Mouse (Mus musculus): ENCODE measurements around the gene Minar1. TPM values are rescaled to one million over a fixed set of nuclear protein-coding genes. Genes with fewer than 3 reads are reported as not detected.

The Minar1 gene
- polyA plus RNA-seq (2017; shearing (Covaris generic)) = under 1 TPM in 1 of 2 experiments, not detected in 1; 0.12 TPM

GRCm38 (mm10) chr9:89623006-89623760 lies at the start of gene Minar1:
TSS of gene Minar1 (minus strand) at chr9:89623125.
- no peak for ATAC-seq

GRCm38 (mm10) chr9:89669878-89670277 lies 47.0 kb upstream of the Minar1 start:
- no peak for ATAC-seq

GRCm38 (mm10) chr9:89667306-89667942 lies 44.5 kb upstream of the Minar1 start:
- ATAC-seq = no peak

GRCm38 (mm10) chr9:89650913-89651312 lies 28.0 kb upstream of the Minar1 start:
- no peak for ATAC-seq

GRCm38 (mm10) chr9:89637453-89637852 lies 14.5 kb upstream of the Minar1 start:
- no peak for ATAC-seq

GRCm38 (mm10) chr9:89622296-89623005 lies 474 bp downstream of the Minar1 start:
- no peak for ATAC-seq

GRCm38 (mm10) chr9:89621750-89622149 lies 1.2 kb downstream of the Minar1 start:
- no peak for ATAC-seq

GRCm38 (mm10) chr9:89620347-89620746 lies 2.6 kb downstream of the Minar1 start:
- ATAC-seq = no peak

- ATAC-seq = no peak
Observed at GRCm38 (mm10) chr9:89616946-89617345, 6.0 kb downstream of the Minar1 start.

GRCm38 (mm10) chr9:89610592-89610991 lies 12.3 kb downstream of the Minar1 start:
- ATAC-seq = no peak

GRCm38 (mm10) chr9:89607321-89607720 lies 15.6 kb downstream of the Minar1 start:
- no peak for ATAC-seq

- ATAC-seq = no peak
Observed at GRCm38 (mm10) chr9:89606256-89606655, 16.7 kb downstream of the Minar1 start.

GRCm38 (mm10) chr9:89601891-89602290 lies 21.0 kb downstream of the Minar1 start:
- ATAC-seq = no peak

GRCm38 (mm10) chr9:89600677-89601076 lies 22.2 kb downstream of the Minar1 start:
- ATAC-seq = no peak

- ATAC-seq = no peak
Observed at GRCm38 (mm10) chr9:89597071-89597470, 25.9 kb downstream of the Minar1 start.

GRCm38 (mm10) chr9:89596392-89596791 lies 26.5 kb downstream of the Minar1 start:
- no peak for ATAC-seq

- ATAC-seq = no peak
Observed at GRCm38 (mm10) chr9:89592391-89592790, 30.5 kb downstream of the Minar1 start.

GRCm38 (mm10) chr9:89578422-89578821 lies 44.5 kb downstream of the Minar1 start:
- ATAC-seq = no peak

- no peak for ATAC-seq
Observed at GRCm38 (mm10) chr9:89552663-89553062, 70.3 kb downstream of the Minar1 start.
